Mouse (Mus musculus): Measurements from ENCODE around the gene Rbbp5. TPM values are rescaled to one million over a fixed set of nuclear protein-coding genes. Genes with fewer than 3 reads are reported as not detected.

The Rbbp5 gene
- total RNA-seq, 2 experiments from 2014 or later, result 20.5 to 22.0 TPM

DNA sequence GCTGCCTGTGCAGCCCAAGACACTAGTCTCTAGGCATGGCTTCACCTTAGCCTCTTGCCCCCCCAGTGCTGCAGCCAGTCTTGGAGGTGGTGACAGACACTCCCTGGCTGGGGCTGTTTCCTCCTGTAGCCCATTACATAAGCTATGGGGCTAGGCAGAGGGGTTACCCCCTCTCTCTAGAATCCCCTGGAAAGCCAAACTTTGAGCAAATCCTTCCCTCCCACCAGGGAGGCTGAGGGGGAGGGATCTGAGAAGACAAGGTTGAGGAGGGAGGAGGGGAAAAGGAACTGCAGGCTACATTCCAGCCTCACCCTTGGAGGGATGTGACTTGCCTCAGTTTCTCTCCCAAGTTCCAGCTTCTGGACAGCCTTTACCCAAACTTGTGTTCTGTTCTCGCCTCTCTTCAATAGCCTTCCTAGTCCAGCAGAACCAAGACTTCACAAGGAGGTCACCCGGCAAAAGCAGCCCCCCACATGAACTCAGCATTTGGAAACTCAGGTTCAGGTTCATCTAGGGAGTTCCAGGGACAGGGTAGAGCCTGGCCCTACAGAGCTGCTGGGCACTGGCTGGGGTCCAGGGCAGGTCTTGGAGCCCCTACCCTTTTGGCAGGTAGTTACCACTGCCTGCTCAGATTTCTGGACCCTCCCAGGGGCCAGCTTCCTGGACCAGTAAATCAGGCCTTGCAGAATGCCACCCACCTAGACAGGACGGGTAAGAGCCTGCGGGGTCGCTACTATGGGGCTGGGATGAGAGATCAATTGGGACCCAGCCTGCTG is 64.8 kb downstream of the Rbbp5 start:
- DNase-seq, result no peak

- no peak for DNase-seq
These were observed 65.7 kb downstream of the Rbbp5 start, which contains the start of gene Cntn2 for GRCm38 (mm10) chr1:132542762-132543306. Gene Cntn2 (minus strand): TSS chr1:132543256.

- DNase-seq, result no peak
These were observed 66.6 kb downstream of the Rbbp5 start for GRCm38 (mm10) chr1:132543789-132544188.

Other genes starting within 250 kb of the Rbbp5 start
- gene Gm10188, start 247.6 kb upstream of the Rbbp5 start, total RNA-seq (2021), result not detected
- gene Klhdc8a, start 178.7 kb upstream of the Rbbp5 start, total RNA-seq (2021), result 1 to 10 TPM; 4.1 to 5.8 TPM
- gene Nuak2, start 161.2 kb upstream of the Rbbp5 start, total RNA-seq (2021), result 1 to 10 TPM; 5.3 to 5.8 TPM
- gene Tmcc2, start 86.1 kb upstream of the Rbbp5 start, total RNA-seq (2021), result 10 to 100 TPM; 17.0 to 17.5 TPM
- gene Dstyk, start 59.8 kb upstream of the Rbbp5 start, total RNA-seq (2021), result 10 to 100 TPM; 16.9 to 17.3 TPM
- 1 to 10 TPM; 1.9 to 2.0 TPM for gene Tmem81, start 28.9 kb downstream of the Rbbp5 start, total RNA-seq (2021)
- 1 to 10 TPM; 2.1 to 3.0 TPM for gene Cntn2, start 65.9 kb downstream of the Rbbp5 start, total RNA-seq (2021)

Measured in heart, postnatal 4 days (tissue).